Mouse (Mus musculus): ENCODE data around the gene Chrm1. TPM values are rescaled to one million over a fixed set of nuclear protein-coding genes. Genes with fewer than 3 reads are reported as not detected.

The Chrm1 gene
- polyA plus RNA-seq, 1 experiment from 2014 or later, result 0.12 TPM

DNA sequence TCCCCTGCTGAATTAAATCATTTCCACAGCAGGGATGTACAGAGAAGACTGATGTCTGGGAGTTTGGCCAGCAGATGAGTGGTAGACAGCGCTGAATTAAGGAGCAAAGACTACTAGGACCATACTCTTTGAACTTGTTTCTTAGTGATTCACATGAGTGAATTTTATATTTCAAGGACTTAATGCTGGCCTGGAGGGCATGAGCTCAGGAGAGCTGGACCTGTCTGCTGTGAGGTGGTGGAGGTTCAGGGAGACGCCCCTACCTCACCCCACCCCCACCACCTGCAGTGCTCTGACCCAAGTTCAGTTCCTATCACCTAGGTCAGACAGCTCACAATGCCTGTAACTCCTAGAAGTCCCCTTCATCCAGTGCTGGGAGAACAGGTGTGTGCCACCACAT lies 17.2 kb upstream of the Chrm1 start:
- H3K36me3 ChIP-seq (ENCODE audit: control insufficient read depth, insufficient read depth, low read length), result no peaks in the 10 kb centered on the region
- 76% methylated on average over 2 of the region's 2 CpGs for WGBS
- no peak overlapping the region for H3K9ac ChIP-seq (ENCODE audit: low read depth, low read length)
- no peak overlapping the region for H3K27ac ChIP-seq (ENCODE audit: low read depth, low read length)
- no peaks in the 10 kb centered on the region for H3K27me3 ChIP-seq (replicated peaks; ENCODE audit: control insufficient read depth, insufficient read depth, low read length)
- DNase-seq (ENCODE audit: low spot score) (no peak), ATAC-seq (replicated peaks; ENCODE audit: low FRiP score) (no peak)
- H3K9me3 ChIP-seq (ENCODE audit: control insufficient read depth, low read length), result no peaks in the 10 kb centered on the region
- no peak overlapping the region for H3K4me2 ChIP-seq
- no peak overlapping the region for H3K4me3 ChIP-seq (ENCODE audit: low read depth, low read length)
- no peaks in the 10 kb centered on the region for H3K4me1 ChIP-seq (replicated peaks; ENCODE audit: control insufficient read depth, insufficient read depth, low read length)

DNA sequence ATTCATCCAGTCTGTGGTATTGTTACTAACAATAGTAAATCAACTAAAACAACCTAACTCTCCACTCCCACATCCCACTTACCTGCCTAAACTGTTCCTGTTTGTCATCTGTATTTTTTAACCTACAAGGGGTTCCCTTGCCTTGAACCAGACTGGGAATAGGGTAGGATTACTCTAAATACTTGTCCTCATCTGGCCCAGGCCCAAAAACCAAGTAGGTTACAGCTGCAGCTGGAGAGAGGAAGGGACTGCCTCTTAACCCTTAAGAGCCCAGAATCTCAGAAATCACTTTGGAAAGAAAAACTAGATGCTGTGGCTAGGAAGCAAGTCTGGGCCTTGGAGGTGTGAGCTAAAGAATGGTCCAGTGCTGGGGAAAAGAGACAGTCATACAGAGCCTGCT lies 7.8 kb upstream of the Chrm1 start:
- no peak overlapping the region for H3K4me3 ChIP-seq (ENCODE audit: low read depth, low read length)
- no peak overlapping the region for H3K4me2 ChIP-seq
- ATAC-seq (replicated peaks; ENCODE audit: low FRiP score) (no peak), DNase-seq (ENCODE audit: low spot score) (no peak)
- H3K9ac ChIP-seq (ENCODE audit: low read depth, low read length), result no peak overlapping the region
- no peaks in the 10 kb centered on the region for H3K27me3 ChIP-seq (replicated peaks; ENCODE audit: control insufficient read depth, insufficient read depth, low read length)
- H3K9me3 ChIP-seq (ENCODE audit: control insufficient read depth, low read length), result no peaks in the 10 kb centered on the region
- H3K27ac ChIP-seq (ENCODE audit: low read depth, low read length), result no peak overlapping the region
- no peaks in the 10 kb centered on the region for H3K36me3 ChIP-seq (ENCODE audit: control insufficient read depth, insufficient read depth, low read length)
- H3K4me1 ChIP-seq (replicated peaks; ENCODE audit: control insufficient read depth, insufficient read depth, low read length), result no peaks in the 10 kb centered on the region

DNA sequence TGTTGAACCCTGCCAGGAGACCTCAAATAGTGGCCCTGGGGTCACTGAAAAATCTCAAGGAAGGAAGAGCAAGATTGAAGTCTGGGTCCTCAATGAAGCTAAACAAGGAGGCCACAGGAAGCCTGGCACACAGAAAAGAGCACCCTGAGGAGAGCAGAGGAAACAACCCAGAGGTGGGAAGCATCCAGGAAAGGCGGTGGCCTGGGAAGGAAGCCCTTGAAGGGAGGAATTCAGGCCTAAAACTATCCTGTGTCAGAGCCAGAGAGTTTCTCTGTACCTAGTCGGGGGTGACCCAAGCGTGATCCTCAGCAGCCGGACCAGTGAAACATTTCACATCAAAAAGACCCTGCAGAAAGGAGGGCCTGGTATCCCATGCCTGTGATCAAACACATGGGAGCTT lies 7.2 kb upstream of the Chrm1 start:
- no peak overlapping the region for H3K27ac ChIP-seq (ENCODE audit: low read depth, low read length)
- no peaks in the 10 kb centered on the region for H3K9me3 ChIP-seq (ENCODE audit: control insufficient read depth, low read length)
- 76% methylated on average over 4 of the region's 4 CpGs for WGBS
- no peak for DNase-seq (ENCODE audit: low spot score)
- H3K36me3 ChIP-seq (ENCODE audit: control insufficient read depth, insufficient read depth, low read length), result no peaks in the 10 kb centered on the region
- H3K4me3 ChIP-seq (ENCODE audit: low read depth, low read length), result no peak overlapping the region
- ATAC-seq (replicated peaks; ENCODE audit: low FRiP score), result no peak
- no peaks in the 10 kb centered on the region for H3K4me1 ChIP-seq (replicated peaks; ENCODE audit: control insufficient read depth, insufficient read depth, low read length)
- H3K27me3 ChIP-seq (replicated peaks; ENCODE audit: control insufficient read depth, insufficient read depth, low read length), result no peaks in the 10 kb centered on the region
- no peak overlapping the region for H3K4me2 ChIP-seq
- H3K9ac ChIP-seq (ENCODE audit: low read depth, low read length), result no peak overlapping the region

DNA sequence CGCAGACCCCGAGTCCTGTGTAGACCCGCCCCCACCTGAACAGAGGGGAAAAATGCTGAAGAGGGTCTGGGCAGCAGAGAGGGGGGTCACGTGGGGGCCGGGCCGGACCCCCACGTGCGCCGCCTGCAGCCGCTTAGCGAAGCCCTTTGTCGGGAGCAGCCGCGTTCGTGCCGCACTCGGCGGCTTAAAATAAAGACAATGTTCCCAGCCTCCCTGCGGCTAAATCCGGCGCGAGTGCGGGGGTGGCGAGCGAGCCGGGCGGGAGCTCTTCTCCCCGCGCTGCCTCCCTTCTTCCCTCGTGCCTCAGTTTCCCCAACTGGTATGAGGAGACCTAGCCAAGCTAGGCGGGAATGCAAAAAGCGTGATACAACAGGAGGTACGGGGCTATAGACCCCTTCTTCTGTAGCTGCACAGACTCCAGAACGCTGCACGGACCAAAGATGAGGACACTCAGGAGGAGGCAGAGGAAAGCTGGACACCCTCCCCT lies 1.7 kb upstream of the Chrm1 start:
- WGBS, result 2% methylated on average over 35 of the region's 35 CpGs
- H3K9ac ChIP-seq (ENCODE audit: low read depth, low read length), result peak overlapping the region; percentile 28
- H3K27me3 ChIP-seq (replicated peaks; ENCODE audit: control insufficient read depth, insufficient read depth, low read length), result no peaks in the 10 kb centered on the region
- H3K4me1 ChIP-seq (replicated peaks; ENCODE audit: control insufficient read depth, insufficient read depth, low read length), result no peaks in the 10 kb centered on the region; the same call in 1 of the 2 replicates
- peak overlapping the region; percentile 89 for H3K4me2 ChIP-seq
- no peaks in the 10 kb centered on the region for H3K9me3 ChIP-seq (ENCODE audit: control insufficient read depth, low read length)
- ATAC-seq (replicated peaks; ENCODE audit: low FRiP score) (0 out of 2 replicates have a peak, but pooled peaks have one; percentile 48), DNase-seq (ENCODE audit: low spot score) (no peak)
- peak overlapping the region; percentile 45 for H3K4me3 ChIP-seq (ENCODE audit: low read depth, low read length)
- H3K36me3 ChIP-seq (ENCODE audit: control insufficient read depth, insufficient read depth, low read length), result no peaks in the 10 kb centered on the region
- no peak overlapping the region for H3K27ac ChIP-seq (ENCODE audit: low read depth, low read length)

DNA sequence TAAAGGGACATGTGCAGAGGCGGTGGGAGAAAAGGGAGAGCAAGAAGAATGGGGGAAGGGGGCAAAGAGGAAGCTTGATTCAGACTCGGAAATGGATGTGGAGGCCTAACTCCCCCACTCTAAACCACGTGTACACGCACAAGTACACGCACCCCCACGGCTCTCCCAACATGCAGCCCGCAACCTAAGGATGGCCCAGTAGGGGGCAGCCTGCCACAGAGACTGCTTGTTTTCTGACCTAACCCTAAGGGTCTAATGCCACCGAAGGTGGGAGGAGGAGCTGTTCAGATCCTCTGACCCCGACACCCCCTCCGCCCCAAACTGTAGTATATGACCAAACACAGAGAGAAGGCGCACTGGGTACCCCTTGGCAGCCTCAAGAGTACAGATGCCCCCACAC lies 1.3 kb upstream of the Chrm1 start:
- 3% methylated on average over 11 of the region's 11 CpGs for WGBS
- ATAC-seq (replicated peaks; ENCODE audit: low FRiP score), result peak; percentile 68
- no peak overlapping the region for H3K27ac ChIP-seq (ENCODE audit: low read depth, low read length)

DNA sequence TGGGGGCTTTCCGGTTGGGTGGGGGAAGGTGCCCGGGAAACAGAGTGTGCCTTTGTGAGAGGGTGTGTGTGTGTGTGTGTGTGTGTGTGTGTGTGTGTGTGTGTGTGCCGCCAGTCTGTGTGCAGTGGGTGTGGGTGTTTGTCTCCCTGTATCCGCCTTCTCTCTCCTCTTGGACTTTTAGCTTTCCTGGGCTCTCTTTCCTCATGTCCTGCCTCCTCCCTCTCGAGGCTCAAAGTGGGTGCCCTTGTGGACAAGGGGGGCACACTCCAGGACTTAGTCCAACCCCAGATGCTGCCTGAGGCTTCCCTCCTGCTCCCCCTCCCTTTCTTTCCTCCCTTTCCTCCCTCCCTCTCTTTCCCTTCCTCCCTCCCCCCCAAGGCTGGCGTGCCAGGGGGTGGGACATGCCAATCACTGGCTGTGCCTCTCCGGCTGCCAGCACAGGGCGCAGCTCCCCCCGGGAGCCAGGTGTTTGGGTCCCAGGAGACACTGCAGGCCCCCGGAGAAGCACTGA lies 377 bp downstream of the Chrm1 start:
- Histone ChIP-seq H3K4me1 (replicated peaks; ENCODE audit: control insufficient read depth, insufficient read depth, low read length) (no peaks in the 10 kb centered on the region; the same call in 1 of the 2 replicates), H3K4me2 (no peak overlapping the region), H3K36me3 (ENCODE audit: control insufficient read depth, insufficient read depth, low read length) (no peaks in the 10 kb centered on the region), H3K9me3 (ENCODE audit: control insufficient read depth, low read length) (no peaks in the 10 kb centered on the region), H3K9ac (ENCODE audit: low read depth, low read length) (no peak overlapping the region), H3K27me3 (replicated peaks; ENCODE audit: control insufficient read depth, insufficient read depth, low read length) (no peaks in the 10 kb centered on the region), H3K27ac (ENCODE audit: low read depth, low read length) (no peak overlapping the region), H3K4me3 (ENCODE audit: low read depth, low read length) (no peak overlapping the region)
- ATAC-seq (replicated peaks; ENCODE audit: low FRiP score), result no peak
- WGBS, result 50% methylated on average over 10 of the region's 10 CpGs
- DNase-seq (ENCODE audit: low spot score), result no peak

More for the DNA sequence above, 1.3 kb upstream of the Chrm1 start:
- H3K4me2 ChIP-seq, result peak overlapping the region; percentile 89
- DNase-seq (ENCODE audit: low spot score), result peak; percentile 75
- no peaks in the 10 kb centered on the region; the same call in 1 of the 2 replicates for H3K4me1 ChIP-seq (replicated peaks; ENCODE audit: control insufficient read depth, insufficient read depth, low read length)
- no peaks in the 10 kb centered on the region for H3K36me3 ChIP-seq (ENCODE audit: control insufficient read depth, insufficient read depth, low read length)
- H3K9me3 ChIP-seq (ENCODE audit: control insufficient read depth, low read length), result no peaks in the 10 kb centered on the region
- H3K4me3 ChIP-seq (ENCODE audit: low read depth, low read length), result peak overlapping the region; percentile 45
- peak overlapping the region; percentile 28 for H3K9ac ChIP-seq (ENCODE audit: low read depth, low read length)
- no peaks in the 10 kb centered on the region for H3K27me3 ChIP-seq (replicated peaks; ENCODE audit: control insufficient read depth, insufficient read depth, low read length)

DNA sequence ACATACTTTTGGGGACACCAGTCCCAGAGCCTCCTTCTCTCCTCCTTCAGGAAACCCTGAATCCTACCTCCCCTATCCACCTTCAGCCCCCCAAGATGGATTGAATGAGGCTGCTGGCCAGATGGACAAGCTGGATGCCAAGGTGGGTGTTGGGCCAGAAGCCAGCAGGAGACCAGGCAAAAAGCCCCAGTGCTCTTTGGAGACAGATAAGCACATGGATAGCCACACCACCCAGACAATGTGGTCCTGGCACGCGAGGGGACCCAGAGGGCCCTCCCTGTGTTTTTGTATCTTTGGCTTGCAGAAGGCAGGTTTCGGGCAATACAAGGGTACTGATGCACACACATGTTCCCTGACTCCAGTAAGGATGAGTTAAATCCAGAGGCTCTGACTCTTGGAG lies 1.3 kb downstream of the Chrm1 start:
- no peak overlapping the region for H3K27ac ChIP-seq (ENCODE audit: low read depth, low read length)
- H3K4me3 ChIP-seq (ENCODE audit: low read depth, low read length), result no peak overlapping the region
- no peaks in the 10 kb centered on the region; the same call in 1 of the 2 replicates for H3K4me1 ChIP-seq (replicated peaks; ENCODE audit: control insufficient read depth, insufficient read depth, low read length)
- no peaks in the 10 kb centered on the region for H3K36me3 ChIP-seq (ENCODE audit: control insufficient read depth, insufficient read depth, low read length)
- no peak overlapping the region for H3K9ac ChIP-seq (ENCODE audit: low read depth, low read length)
- ATAC-seq (replicated peaks; ENCODE audit: low FRiP score) (no peak), DNase-seq (ENCODE audit: low spot score) (no peak)
- WGBS, result 56% methylated on average over 3 of the region's 3 CpGs
- H3K4me2 ChIP-seq, result no peak overlapping the region
- H3K27me3 ChIP-seq (replicated peaks; ENCODE audit: control insufficient read depth, insufficient read depth, low read length), result no peaks in the 10 kb centered on the region
- no peaks in the 10 kb centered on the region for H3K9me3 ChIP-seq (ENCODE audit: control insufficient read depth, low read length)

DNA sequence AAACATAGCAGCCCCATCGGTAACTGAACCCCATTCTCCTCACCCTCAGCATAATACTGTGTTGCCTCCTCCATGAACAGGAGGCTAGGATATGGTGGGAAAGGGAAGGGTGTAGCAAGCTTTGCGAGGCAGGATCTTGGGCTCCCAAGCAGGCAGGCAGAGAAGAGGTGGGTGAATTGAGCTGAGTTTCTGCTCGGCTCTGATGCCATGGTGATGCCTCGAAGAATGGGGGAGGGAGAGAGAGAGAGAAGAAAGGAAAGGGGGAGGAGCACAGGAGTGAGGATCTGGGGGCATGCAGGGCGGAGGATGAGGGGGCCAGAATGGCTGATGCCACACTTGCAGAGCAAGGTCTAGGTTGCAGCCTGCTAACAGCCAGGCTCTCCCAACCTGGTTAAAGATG lies 2.2 kb downstream of the Chrm1 start:
- DNase-seq (ENCODE audit: low spot score), result no peak
- WGBS, result 70% methylated on average over 5 of the region's 5 CpGs
- H3K27ac ChIP-seq (ENCODE audit: low read depth, low read length), result no peak overlapping the region

DNA sequence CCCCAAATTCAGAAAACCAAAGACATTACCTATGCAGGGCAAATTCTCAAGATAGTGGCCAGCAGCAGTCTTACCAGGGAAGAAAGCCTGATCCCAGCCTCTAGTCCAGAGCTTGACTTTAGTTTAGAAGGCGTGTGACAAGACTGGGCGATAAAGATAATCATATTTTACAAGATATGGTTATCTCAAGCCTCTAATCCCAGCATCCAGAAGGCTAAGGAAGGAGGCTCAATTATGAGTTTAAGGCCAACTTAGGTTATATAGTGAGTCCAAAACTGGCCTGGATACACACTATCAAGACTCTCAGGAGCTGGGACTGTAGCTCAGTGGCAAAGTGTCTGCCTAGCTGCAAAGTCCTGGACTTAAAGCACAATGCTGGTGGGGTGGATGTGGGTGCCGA lies 9.3 kb downstream of the Chrm1 start:
- H3K9me3 ChIP-seq (ENCODE audit: control insufficient read depth, low read length), result no peaks in the 10 kb centered on the region
- no peak overlapping the region; the same call in 1 of the 2 replicates for H3K4me2 ChIP-seq
- DNase-seq (ENCODE audit: low spot score), result no peak
- 51% methylated on average over 3 of the region's 3 CpGs for WGBS
- H3K4me1 ChIP-seq (replicated peaks; ENCODE audit: control insufficient read depth, insufficient read depth, low read length), result peaks cover 14% of the 10 kb centered on the region
- H3K4me3 ChIP-seq (ENCODE audit: low read depth, low read length), result no peak overlapping the region
- ATAC-seq (replicated peaks; ENCODE audit: low FRiP score), result peak; percentile 77
- no peaks in the 10 kb centered on the region for H3K36me3 ChIP-seq (ENCODE audit: control insufficient read depth, insufficient read depth, low read length)
- H3K9ac ChIP-seq (ENCODE audit: low read depth, low read length), result no peak overlapping the region
- H3K27me3 ChIP-seq (replicated peaks; ENCODE audit: control insufficient read depth, insufficient read depth, low read length), result no peaks in the 10 kb centered on the region
- H3K27ac ChIP-seq (ENCODE audit: low read depth, low read length), result peak overlapping the region; percentile 72

More for the DNA sequence above, 2.2 kb downstream of the Chrm1 start:
- H3K36me3 ChIP-seq (ENCODE audit: control insufficient read depth, insufficient read depth, low read length), result no peaks in the 10 kb centered on the region
- no peaks in the 10 kb centered on the region for H3K27me3 ChIP-seq (replicated peaks; ENCODE audit: control insufficient read depth, insufficient read depth, low read length)
- no peaks in the 10 kb centered on the region for H3K9me3 ChIP-seq (ENCODE audit: control insufficient read depth, low read length)
- H3K4me2 ChIP-seq, result no peak overlapping the region
- H3K9ac ChIP-seq (ENCODE audit: low read depth, low read length), result no peak overlapping the region
- no peak overlapping the region for H3K4me3 ChIP-seq (ENCODE audit: low read depth, low read length)
- no peaks in the 10 kb centered on the region; the same call in 1 of the 2 replicates for H3K4me1 ChIP-seq (replicated peaks; ENCODE audit: control insufficient read depth, insufficient read depth, low read length)
- no peak for ATAC-seq (replicated peaks; ENCODE audit: low FRiP score)

All from liver, embryonic 11.5 days (tissue).